Mouse (Mus musculus) hematopoietic stem cell, adult 5-6 weeks (primary cell): Measurements from ENCODE around the gene Gpx4. TPM values are rescaled to one million over a fixed set of nuclear protein-coding genes. Genes with fewer than 3 reads are reported as not detected.
"Not testable (repeated sequence)": the region's sequence is repeated elsewhere in the genome, so short reads cannot be mapped to it uniquely, and the experiment has no call there.

Source experiments
- ATAC-seq, 2 experiments: fragments of 125-278 bp in 1 of 2; replicated peaks in 1 of 2; 2 replicates each; pipeline ENCODE4 v1.8.0; 2016 to 2017; ENCODE audit warnings: inconsistent platforms in 2 of 2, mild to moderate bottlenecking in 2 of 2, moderate number of reproducible peaks in 2 of 2, low read depth in 1 of 2, moderate TSS enrichment in 1 of 2; ENCODE audit not compliant: low FRiP score in 2 of 2, poor library complexity in 2 of 2, severe bottlenecking in 2 of 2, insufficient read depth in 1 of 2, low TSS enrichment in 1 of 2
- total RNA-seq: library from RNA; stranded (forward); fragments of 172-1452, 232-1000 nt; gene quantifications from 2 replicates; pipeline ENCODE4 v1.2.3, GENCODE M21; 2017

Gene Gpx4
- total RNA-seq, 1 experiment from 2014 or later = 306 TPM

- no peak for ATAC-seq
These were observed 10.1 kb upstream of the Gpx4 start for GRCm38 (mm10) chr10:80036832-80037231.

- peak; percentile 90 to 95 for ATAC-seq
These were observed 7.4 kb upstream of the Gpx4 start, which contains the start of gene Polr2e for GRCm38 (mm10) chr10:80039559-80039979. Gene Polr2e (minus strand): TSS chr10:80039795.

DNA sequence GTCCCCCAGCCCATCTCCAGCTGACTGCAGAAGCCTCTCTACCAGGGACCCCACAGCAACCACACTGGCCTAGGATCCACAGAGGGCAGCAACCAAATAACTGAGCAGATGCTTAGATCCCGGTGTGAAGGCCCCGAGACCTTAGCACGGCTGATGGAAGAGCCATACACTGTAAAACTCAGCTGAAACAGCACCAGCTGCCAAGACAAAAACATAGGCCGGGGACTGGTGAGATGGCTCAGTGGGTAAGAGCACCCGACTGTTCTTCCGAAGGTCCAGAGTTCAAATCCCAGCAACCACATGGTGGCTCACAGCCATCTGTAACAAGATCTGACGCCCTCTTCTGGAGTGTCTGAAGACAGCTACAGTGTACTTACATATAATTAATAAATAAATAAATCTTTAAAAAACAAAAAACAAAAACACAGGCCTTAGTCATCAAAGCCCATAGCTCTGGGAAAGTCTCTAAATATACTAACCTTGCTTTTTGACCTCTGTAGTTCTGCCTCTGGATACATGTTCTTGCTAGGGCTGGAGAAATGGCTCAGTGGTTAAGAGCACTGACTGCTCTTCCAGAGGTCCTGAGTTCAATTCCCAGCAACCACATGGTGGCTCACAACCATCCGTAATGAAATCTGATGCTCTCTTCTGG lies 5.4 kb upstream of the Gpx4 start:
- not testable (repeated sequence) for ATAC-seq

DNA sequence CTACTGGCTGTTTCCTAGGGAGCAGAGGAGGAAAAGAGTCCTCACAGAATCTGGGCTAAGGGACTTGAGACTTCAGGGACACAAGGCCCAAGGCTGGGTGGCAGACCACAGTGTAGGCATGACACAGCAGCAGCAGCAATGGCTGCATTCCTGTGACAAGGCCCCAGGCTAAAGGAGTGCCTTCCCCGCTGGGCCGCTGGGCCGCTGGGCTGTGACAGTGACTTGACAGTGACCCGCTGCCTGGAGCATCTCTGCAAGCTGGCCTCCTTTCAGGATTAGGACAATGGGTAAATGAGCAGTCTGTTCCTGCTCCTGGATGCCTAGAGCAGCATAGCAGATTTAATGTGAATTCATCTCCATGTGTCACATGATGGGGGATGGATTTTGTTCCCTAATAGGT lies 2.9 kb upstream of the Gpx4 start:
- no peak for ATAC-seq

DNA sequence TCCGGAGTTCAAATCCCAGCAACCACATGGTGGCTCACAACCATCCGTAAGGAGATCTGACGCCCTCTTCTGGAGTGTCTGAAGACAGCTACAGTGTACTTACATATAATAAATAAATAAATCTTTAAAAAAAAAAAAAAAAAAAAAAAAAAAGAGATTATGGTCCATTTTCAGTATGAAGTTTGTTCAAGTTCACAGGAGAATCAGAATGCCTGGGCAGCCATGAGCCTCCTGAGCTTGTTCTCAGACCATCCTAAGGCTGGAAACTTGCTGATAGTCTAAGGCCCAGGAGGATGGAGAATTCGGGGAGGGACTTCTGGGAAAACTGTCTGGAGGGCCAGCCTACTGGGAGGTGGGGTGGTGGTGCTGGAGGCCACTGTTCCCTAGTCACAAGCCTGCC lies 1.6 kb upstream of the Gpx4 start:
- not testable (repeated sequence) for ATAC-seq

DNA sequence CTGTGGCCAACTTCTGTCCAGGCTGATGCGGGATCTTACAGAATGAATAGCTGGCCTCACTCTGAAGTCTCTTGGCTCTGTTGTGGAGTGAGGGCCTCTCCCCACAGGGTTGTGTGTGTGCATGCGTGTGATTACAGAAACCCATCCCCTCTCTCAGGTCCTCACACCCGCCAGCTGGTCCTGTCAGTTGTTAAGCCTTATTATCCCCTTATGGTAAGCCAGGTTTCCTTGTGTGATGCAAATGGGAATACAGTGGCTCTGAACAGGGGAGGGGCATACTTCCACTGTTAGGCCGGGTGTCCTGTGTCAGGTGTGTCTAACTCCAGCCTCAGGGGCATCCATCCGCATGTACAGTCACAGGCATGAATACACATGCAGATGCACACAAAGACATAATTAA lies 1.2 kb upstream of the Gpx4 start:
- no peak for ATAC-seq

- ATAC-seq = no peak
These were observed 1.4 kb downstream of the Gpx4 start for GRCm38 (mm10) chr10:80048396-80048795.

- no peak for ATAC-seq
These were observed 1.9 kb downstream of the Gpx4 start for GRCm38 (mm10) chr10:80048834-80049233.

GRCm38 (mm10) chr10:80050244-80050643 lies 3.3 kb downstream of the Gpx4 start:
- no peak for ATAC-seq

DNA sequence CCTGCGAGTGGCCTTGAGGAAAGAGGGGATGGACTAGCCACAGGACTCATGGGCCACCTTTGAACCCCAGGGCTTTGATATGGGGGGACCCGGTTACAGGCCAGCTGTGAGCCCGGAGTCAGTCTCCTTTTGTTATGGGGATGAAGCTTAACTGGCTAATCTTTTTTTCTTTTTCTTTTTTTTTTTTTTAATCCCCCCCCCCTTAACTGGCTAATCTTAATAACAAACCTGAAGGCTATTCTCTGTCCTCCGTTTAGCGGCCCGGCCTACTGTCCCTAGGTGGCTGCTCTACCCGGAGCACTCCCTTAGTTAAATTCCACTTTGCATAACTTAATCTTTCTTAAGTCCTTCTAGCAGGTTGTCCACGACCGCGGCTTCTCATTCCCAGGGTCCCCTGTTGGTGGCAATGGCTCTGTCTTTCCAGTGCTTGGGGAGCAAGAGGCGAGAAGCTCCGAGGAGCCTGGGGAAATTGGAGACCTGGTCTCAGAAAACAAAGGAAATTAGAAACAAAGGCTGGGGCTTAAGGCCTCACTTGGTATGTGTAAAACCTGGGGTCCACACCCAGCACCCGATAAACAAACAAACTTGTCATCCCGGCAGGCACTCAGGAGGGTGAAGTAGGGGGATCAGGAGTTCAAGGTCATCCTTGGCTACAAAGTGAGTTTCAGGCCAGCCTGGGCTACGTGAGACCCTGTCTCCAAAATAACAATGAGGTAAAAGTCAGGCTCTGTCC lies 4.1 kb downstream of the Gpx4 start:
- no peak for ATAC-seq

- peak in 1 of 2 experiments; percentile 12; a peak in 1 of 4 replicates for ATAC-seq
These were observed 4.8 kb downstream of the Gpx4 start for GRCm38 (mm10) chr10:80051618-80052373.

- ATAC-seq = no peak
These were observed 5.4 kb downstream of the Gpx4 start for GRCm38 (mm10) chr10:80052374-80052764.

DNA sequence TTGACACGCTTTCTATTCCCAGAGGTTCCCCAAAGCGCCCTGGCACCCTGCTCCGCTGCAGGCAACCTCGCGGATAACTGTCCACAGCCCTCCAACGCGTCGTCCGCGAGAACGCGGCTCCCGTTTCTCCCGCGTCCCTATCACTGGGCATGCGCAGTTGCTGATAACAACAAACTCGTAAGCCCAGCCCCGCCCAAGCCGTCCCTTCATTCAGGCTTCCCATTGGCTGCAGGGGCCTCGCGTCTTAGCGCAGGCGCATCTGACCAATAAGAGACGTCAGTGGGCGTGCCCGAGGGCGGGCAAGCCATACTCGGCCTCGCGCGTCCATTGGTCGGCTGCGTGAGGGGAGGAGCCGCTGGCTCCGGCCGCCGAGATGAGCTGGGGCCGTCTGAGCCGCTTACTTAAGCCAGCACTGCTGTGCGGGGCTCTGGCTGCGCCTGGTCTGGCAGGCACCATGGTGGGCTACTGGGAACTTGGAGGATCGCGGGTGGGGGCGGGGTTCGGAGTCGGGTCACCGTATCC lies 6.4 kb downstream of the Gpx4 start:
- ATAC-seq = peak; percentile 90 to 91

DNA sequence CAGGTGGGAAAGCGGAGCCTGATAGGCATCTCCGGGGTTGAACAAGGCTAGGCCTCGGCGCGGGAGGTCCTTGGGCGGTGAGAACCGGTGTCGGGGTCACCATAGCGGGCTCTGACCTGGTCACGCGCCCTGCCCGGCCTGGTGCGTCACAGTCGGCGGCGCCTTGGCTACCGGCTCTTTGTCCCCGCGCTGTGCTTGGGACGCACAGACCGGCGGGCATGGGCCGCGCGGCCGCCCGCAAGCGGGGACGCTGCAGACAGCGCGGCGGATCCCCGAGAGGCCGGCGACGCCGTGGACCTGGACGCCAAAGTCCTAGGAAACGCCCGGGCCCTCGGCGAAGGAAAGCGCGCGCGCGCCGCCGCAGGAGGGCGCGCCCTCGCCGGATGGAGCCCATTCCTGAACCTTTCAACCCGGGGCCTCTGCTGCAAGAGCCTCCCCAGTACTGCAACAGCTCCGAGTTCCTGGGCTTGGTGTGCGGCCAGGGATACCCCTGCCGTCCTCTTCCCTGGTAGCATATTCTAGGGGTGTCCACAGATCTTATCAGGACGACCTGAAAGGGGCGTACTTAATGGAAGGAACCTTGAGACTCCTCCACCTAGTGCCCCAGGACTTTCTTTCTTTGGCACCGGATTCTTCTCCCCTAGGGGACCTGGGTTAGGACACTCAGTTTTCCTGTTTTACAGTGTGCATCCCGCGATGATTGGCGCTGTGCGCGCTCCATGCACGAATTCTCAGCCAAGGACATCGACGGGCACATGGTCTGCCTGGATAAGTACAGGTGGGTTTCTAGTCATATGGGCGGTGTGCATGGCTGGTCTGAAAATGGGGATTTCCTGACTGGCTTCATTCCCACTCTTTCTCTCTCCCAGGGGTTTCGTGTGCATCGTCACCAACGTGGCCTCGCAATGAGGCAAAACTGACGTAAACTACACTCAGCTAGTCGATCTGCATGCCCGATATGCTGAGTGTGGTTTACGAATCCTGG lies 7.2 kb downstream of the Gpx4 start:
- ATAC-seq = peak in 1 of 2 experiments; percentile 1; a peak in 1 of 4 replicates

GRCm38 (mm10) chr10:80054911-80055310 lies 7.9 kb downstream of the Gpx4 start:
- not testable (repeated sequence) for ATAC-seq

DNA sequence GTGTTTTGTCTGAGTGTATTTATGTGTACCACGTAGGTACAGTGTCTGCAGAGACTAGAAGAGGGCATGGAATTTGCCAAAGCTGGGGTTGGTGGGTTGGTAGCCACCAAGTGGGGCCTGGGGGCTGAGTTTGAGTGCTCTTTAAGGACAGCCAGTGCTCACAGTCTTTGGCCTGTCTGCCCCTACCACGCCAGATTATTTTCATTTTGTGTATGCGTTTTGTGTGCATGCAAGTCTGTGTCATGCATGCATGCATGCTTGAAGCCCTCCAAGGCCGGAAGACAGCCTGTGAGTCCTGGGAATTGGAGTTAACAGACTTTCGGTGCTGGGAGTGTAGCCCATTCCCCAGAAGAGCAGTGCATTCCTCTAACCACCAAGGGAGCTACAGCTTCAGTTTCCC lies 8.4 kb downstream of the Gpx4 start:
- no peak for ATAC-seq

DNA sequence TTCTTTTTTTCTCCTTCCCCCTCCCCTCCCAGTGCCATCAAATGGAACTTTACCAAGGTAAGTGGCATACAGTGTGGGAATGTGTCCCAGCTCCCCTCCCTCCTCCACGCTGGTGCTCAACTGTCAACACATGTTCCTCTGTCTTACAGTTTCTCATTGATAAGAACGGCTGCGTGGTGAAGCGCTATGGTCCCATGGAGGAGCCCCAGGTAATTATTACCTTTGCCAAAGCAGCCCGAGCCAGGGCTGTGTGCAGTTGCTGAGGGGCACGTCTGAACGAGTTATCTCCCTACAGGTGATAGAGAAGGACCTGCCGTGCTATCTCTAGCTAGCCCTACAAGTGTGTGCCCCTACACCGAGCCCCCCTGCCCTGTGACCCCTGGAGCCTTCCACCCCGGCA lies 8.9 kb downstream of the Gpx4 start:
- ATAC-seq = no peak
